Mouse (Mus musculus): Measurements from ENCODE around the gene Sept5. TPM values are rescaled to one million over a fixed set of nuclear protein-coding genes. Genes with fewer than 3 reads are reported as not detected.

The Sept5 gene
- total and polyA plus RNA-seq, 2 experiments from 2014 or later, result 3.8 to 8.7 TPM

DNA sequence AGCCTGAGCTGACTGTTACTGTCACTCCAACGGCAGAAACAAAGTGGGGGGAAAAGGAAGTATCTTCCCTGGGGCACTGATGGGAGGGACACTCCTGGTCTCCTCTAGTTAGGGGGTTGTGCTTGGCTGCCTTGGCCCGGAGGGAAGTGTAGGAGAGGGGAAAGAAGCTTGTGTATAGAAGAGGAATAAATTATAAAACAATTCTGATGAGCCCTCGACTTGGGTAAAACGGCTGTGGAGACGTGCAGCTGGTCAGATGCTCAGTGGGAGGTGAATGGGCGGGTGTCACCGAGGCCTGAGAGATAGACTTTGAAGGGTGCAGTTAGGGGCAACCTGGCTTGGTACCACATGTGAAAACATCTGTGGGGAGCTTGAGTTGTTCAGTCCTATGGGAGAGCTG lies 1.4 kb upstream of the Sept5 start:
- H3K4me1 ChIP-seq (ENCODE audit: control insufficient read depth, insufficient read depth), result no peaks in the 10 kb centered on the region
- no peaks in the 10 kb centered on the region for H3K36me3 ChIP-seq (replicated peaks; ENCODE audit: control insufficient read depth, insufficient read depth, low read length)
- H3K9me3 ChIP-seq (replicated peaks; ENCODE audit: control insufficient read depth, low read length), result no peaks in the 10 kb centered on the region
- no peak overlapping the region for H3K4me3 ChIP-seq (ENCODE audit: low read depth, low read length)
- H3K9ac ChIP-seq (replicated peaks; ENCODE audit: low read depth, low read length), result no peak overlapping the region
- DNase-seq (ENCODE audit: low spot score), result no peak
- H3K27ac ChIP-seq (ENCODE audit: low read depth), result no peak overlapping the region
- TF ChIP-seq CTCF (IDR thresholded peaks at IDR 0.05; ENCODE audit: low read depth) (no peak), EP300 (IDR thresholded peaks at IDR 0.05; ENCODE audit: low read depth) (no peak)
- WGBS, result 58% methylated on average over 7 of the region's 7 CpGs
- no peak overlapping the region for H3K4me2 ChIP-seq (ENCODE audit: low read depth, low read length)
- H3K27me3 ChIP-seq (ENCODE audit: control insufficient read depth, insufficient read depth, low read length), result peaks cover 24% of the 10 kb centered on the region
- no peak for ATAC-seq (ENCODE audit: insufficient read depth, low read depth)

GRCm38 (mm10) chr16:18630291-18630690 lies 537 bp upstream of the Sept5 start:
- no peak for ATAC-seq (ENCODE audit: insufficient read depth, low read depth)
- 71% methylated on average over 5 of the region's 5 CpGs for WGBS
- H3K27me3 ChIP-seq (ENCODE audit: control insufficient read depth, insufficient read depth, low read length), result peaks cover 32% of the 10 kb centered on the region

DNA sequence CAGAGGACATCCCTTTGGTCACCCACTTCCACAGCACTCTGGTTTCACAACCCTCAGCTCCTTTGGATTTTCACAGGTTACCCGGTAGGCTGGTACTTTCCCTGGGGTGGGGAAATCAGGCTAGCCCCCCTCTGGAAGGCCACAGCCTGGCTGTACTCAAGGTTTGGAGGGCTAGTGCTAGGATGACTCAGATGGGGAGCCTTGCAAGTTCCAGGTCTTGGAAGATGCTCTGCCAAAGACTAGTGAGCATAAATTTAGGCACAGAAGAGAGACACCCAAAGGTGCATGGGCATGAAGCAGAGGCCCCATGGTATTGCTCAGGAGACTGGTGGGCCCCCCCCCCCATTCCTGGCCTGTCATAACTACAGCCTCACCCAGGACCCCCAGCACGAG lies 810 bp downstream of the Sept5 start:
- DNase-seq (ENCODE audit: low spot score) (no peak), ATAC-seq (ENCODE audit: insufficient read depth, low read depth) (no peak)
- 60% methylated on average over 2 of the region's 2 CpGs for WGBS
- Histone ChIP-seq H3K36me3 (replicated peaks; ENCODE audit: control insufficient read depth, insufficient read depth, low read length) (no peaks in the 10 kb centered on the region), H3K4me3 (ENCODE audit: low read depth, low read length) (peak overlapping the region; percentile 64), H3K4me1 (ENCODE audit: control insufficient read depth, insufficient read depth) (no peaks in the 10 kb centered on the region), H3K9me3 (replicated peaks; ENCODE audit: control insufficient read depth, low read length) (no peaks in the 10 kb centered on the region), H3K27ac (ENCODE audit: low read depth) (no peak overlapping the region), H3K27me3 (ENCODE audit: control insufficient read depth, insufficient read depth, low read length) (peaks cover 46% of the 10 kb centered on the region), H3K4me2 (ENCODE audit: low read depth, low read length) (peak overlapping the region; percentile 95), H3K9ac (replicated peaks; ENCODE audit: low read depth, low read length) (0 out of 2 replicates have a peak overlapping the region, but pooled peaks have one; percentile 48)
- TF ChIP-seq EP300 (IDR thresholded peaks at IDR 0.05; ENCODE audit: low read depth), result no peak
- no peak for TF ChIP-seq CTCF (IDR thresholded peaks at IDR 0.05; ENCODE audit: low read depth)

More at GRCm38 (mm10) chr16:18630291-18630690, 537 bp upstream of the Sept5 start:
- Histone ChIP-seq H3K27ac (ENCODE audit: low read depth) (no peak overlapping the region), H3K9me3 (replicated peaks; ENCODE audit: control insufficient read depth, low read length) (no peaks in the 10 kb centered on the region), H3K4me2 (ENCODE audit: low read depth, low read length) (peak overlapping the region; percentile 95), H3K36me3 (replicated peaks; ENCODE audit: control insufficient read depth, insufficient read depth, low read length) (no peaks in the 10 kb centered on the region), H3K9ac (replicated peaks; ENCODE audit: low read depth, low read length) (no peak overlapping the region), H3K4me1 (ENCODE audit: control insufficient read depth, insufficient read depth) (no peaks in the 10 kb centered on the region), H3K4me3 (ENCODE audit: low read depth, low read length) (peak overlapping the region; percentile 64)
- no peak for DNase-seq (ENCODE audit: low spot score)
- TF ChIP-seq CTCF (IDR thresholded peaks at IDR 0.05; ENCODE audit: low read depth), result no peak
- TF ChIP-seq EP300 (IDR thresholded peaks at IDR 0.05; ENCODE audit: low read depth), result no peak

DNA sequence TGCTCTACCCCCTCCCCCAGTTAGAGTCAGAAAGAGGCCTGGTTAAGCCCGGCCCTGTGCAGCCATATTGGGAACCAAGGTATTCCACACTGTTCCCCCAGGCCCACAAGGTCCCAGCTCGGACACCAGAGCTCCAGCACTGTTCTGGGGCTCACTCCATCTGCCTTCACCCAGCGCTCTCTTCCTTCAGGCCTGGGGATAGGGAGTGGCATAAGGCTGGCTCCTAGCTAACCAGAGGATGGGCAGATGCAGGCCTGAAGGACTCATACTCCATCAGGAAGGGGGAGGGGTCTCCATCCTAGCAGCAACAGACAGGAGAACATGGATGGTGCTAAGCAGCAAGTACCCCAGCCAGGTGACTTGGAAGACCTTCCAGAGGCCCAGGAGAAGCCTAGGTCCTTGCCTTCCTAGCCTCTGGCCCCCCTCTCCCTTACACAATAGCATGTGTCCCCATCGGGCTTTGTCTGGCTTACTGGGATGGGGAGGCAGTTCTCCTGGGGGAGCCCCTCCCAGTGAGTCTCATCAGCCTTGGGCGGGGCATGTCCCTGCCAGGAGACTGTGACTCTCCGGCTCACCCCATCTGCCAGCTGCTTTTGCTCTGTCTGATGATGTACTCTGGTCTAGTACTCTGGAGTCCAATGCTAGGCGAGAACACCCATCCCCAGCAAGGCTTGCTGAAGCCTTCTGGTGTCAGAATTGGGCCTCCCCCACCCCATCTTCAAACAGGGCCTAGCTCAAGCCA lies 1.4 kb downstream of the Sept5 start:
- no peaks in the 10 kb centered on the region for H3K36me3 ChIP-seq (replicated peaks; ENCODE audit: control insufficient read depth, insufficient read depth, low read length)
- H3K9ac ChIP-seq (replicated peaks; ENCODE audit: low read depth, low read length), result no peak overlapping the region
- H3K4me2 ChIP-seq (ENCODE audit: low read depth, low read length), result peak overlapping the region; percentile 95
- H3K4me1 ChIP-seq (ENCODE audit: control insufficient read depth, insufficient read depth), result no peaks in the 10 kb centered on the region
- TF ChIP-seq EP300 (IDR thresholded peaks at IDR 0.05; ENCODE audit: low read depth) (no peak), CTCF (IDR thresholded peaks at IDR 0.05; ENCODE audit: low read depth) (no peak)
- no peak overlapping the region for H3K4me3 ChIP-seq (ENCODE audit: low read depth, low read length)
- ATAC-seq (ENCODE audit: insufficient read depth, low read depth), result no peak
- H3K27ac ChIP-seq (ENCODE audit: low read depth), result no peak overlapping the region
- peaks cover 52% of the 10 kb centered on the region for H3K27me3 ChIP-seq (ENCODE audit: control insufficient read depth, insufficient read depth, low read length)
- H3K9me3 ChIP-seq (replicated peaks; ENCODE audit: control insufficient read depth, low read length), result no peaks in the 10 kb centered on the region
- no peak for DNase-seq (ENCODE audit: low spot score)
- WGBS, result 80% methylated on average over 7 of the region's 7 CpGs

DNA sequence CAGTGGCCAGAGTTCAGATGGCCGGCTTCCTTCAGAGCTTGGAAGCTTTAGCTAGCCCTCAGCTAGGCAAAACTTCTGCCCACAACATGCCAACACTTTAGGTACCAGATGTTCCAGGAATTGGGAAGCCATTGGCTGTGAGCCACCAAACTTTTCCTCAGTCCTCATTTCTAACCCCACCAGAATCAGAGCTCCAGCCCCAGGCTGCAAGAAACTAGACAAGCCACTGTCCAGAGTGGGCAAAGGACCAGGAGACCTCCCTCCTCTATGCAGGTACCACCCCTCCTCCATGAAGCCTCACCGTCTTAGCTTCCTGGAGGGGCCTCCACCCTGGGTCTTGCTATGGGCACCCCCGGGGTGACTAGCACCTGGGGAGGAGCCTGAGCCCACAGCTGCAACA lies 2.6 kb downstream of the Sept5 start:
- Histone ChIP-seq H3K9me3 (replicated peaks; ENCODE audit: control insufficient read depth, low read length) (no peaks in the 10 kb centered on the region), H3K9ac (replicated peaks; ENCODE audit: low read depth, low read length) (no peak overlapping the region), H3K4me3 (ENCODE audit: low read depth, low read length) (no peak overlapping the region), H3K27me3 (ENCODE audit: control insufficient read depth, insufficient read depth, low read length) (peaks cover 64% of the 10 kb centered on the region), H3K4me2 (ENCODE audit: low read depth, low read length) (no peak overlapping the region), H3K36me3 (replicated peaks; ENCODE audit: control insufficient read depth, insufficient read depth, low read length) (no peaks in the 10 kb centered on the region), H3K27ac (ENCODE audit: low read depth) (no peak overlapping the region), H3K4me1 (ENCODE audit: control insufficient read depth, insufficient read depth) (no peaks in the 10 kb centered on the region)
- ATAC-seq (ENCODE audit: insufficient read depth, low read depth) (no peak), DNase-seq (ENCODE audit: low spot score) (no peak)
- 53% methylated on average over 3 of the region's 3 CpGs for WGBS
- TF ChIP-seq EP300 (IDR thresholded peaks at IDR 0.05; ENCODE audit: low read depth), result no peak
- TF ChIP-seq CTCF (IDR thresholded peaks at IDR 0.05; ENCODE audit: low read depth), result no peak

Measured in heart, postnatal 0 days (tissue).